Mouse (Mus musculus) adrenal gland (tissue): ENCODE measurements around the gene Fut11.
"Not testable (repeated sequence)": the region's sequence is repeated elsewhere in the genome, so short reads cannot be mapped to it uniquely, and the experiment has no call there.

Source experiments
- intact Hi-C: fragments of 180-260 bp; cut with DNase I; formaldehyde crosslinking; loops from one replicate; pipeline ENCODE4 v1.15.1; 2025

Gene Fut11

DNA sequence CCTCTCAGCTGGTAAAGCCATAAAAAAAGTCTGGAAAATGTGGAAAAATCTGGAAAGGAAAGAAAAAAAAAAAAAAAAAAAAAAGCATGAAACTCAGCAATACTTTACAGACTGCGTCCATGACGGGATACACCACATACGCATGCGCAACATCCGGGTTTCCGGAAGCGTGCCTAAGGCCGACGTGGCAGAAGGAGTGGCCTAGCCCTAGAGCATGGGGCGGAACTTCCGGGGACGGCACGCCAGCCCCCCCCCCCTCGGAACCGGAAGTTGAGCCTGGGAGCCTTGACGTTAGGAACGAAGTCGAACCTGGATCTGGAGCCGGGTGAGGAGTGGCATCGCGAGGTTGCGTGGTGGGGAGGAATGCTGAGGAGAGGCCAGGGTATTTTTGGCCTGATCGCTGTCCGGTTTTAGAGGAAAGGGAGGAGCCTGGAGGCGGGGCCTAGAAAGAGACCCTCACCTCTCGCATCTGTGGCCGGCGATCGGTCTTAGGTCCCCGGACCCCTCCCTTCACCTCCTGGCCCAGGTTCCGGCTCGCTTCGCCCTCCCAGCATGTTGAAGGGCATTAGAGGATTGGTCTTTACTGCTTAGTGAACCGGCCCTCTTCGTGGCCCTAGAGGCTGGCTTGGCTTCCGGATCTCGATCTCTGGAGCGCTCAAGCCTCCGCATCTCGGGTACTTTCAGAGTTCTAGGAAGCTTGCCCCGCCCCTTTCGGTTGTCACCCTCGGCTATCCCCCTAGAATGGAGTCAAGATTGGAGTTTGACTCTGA, 20.5 kb upstream of the Fut11 start, which contains the start of gene Sec24c:
Gene Sec24c (plus strand): TSS at position 245 of the 770 bp plus-strand sequence.
- intact Hi-C loops: no loop called here

- intact Hi-C loops: no loop called here
Measured at GRCm38 (mm10) chr14:20677906-20678305, 16.9 kb upstream of the Fut11 start.

GRCm38 (mm10) chr14:20681742-20682141, 13.0 kb upstream of the Fut11 start:
- intact Hi-C loops: no loop called here

DNA sequence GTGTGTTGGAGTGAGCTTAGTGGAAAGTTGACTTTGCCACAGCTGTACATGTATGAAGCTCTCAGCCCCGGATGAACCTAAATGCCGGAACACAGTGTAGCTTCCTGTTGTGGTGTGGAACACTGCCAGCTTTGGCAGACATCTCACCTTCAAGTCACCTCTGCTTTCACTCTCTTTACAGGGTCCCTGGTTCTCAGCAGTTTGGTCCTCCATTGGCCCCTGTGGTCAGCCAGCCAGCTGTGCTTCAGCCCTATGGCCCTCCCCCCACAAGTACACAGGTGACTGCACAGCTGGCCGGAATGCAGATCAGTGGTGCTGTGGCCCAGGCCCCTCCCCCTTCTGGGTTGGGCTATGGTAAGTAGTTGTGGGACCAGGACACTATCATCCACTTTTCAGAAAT, 12.3 kb upstream of the Fut11 start:
- intact Hi-C loops: no loop called here

- intact Hi-C loops: no loop called here
Measured at GRCm38 (mm10) chr14:20686576-20686975, 8.2 kb upstream of the Fut11 start.

DNA sequence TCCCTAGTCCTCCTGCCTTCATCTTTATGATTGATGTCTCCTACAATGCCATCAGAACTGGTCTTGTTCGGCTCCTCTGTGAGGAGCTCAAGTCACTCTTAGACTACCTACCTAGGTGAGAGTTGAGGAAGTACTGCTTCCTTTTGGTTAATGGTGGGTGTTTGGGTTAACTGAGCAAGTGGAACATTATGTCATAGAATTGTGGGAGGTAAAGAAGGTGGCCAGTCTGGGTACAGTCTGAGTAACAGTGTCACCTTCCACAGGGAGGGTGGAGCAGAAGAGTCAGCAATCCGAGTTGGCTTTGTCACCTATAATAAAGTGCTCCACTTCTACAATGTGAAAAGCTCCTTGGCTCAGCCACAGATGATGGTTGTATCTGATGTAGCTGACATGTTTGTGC, 5.8 kb upstream of the Fut11 start:
- intact Hi-C loops: no loop called here

DNA sequence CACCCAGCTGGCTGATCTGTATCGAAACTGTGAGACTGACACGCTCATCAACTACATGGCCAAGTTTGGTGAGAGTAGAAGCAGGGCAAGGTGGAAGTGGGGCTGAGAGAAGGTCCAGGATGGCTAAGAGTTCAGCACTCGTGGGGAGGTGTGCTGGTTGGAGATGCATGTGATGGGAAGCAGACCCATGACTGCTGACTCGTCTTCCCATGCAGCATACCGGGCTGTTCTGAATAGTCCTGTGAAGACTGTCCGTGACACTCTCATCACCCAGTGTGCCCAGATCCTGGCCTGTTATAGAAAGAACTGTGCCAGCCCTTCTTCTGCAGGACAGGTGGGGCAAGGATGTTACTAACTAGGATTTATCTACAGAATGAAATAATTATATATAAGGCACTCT, 3.0 kb upstream of the Fut11 start:
- intact Hi-C loops: no loop called here

- intact Hi-C loops: no loop called here
Measured at GRCm38 (mm10) chr14:20693589-20694101, 1.1 kb upstream of the Fut11 start.

DNA sequence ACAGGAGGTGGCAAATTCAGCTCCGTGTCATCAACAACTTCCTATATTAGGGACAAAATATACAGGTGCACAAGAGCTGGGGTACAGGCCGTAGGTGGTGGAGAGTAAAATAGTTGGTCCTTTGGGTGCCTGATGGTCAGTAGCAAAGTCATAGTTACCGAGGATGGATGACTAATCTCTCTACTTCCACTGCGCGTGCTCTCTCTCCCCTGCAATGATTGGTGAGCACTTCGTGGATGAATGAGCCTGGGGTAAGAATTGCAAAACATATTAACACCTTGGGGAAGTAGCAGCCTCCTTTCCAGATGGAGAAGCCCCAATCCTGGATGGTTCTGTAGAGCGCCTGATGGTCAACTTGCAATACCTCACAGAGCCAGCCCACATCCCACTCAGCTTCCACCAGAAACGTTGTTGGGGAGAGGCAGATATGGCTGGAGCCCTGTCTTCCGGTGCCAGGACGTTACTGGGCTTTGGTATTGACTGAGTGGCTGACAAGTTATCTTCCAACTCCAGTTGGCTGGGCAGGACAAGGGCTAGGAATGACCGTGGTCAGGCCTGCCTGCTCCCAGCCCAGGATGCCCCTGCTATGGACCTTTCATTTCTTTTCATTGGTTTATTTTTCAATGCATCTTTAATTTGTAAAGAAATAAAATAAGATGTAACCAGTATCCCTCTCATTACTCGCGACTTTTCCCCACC, 434 bp upstream of the Fut11 start:
- intact Hi-C loops: no loop called here

DNA sequence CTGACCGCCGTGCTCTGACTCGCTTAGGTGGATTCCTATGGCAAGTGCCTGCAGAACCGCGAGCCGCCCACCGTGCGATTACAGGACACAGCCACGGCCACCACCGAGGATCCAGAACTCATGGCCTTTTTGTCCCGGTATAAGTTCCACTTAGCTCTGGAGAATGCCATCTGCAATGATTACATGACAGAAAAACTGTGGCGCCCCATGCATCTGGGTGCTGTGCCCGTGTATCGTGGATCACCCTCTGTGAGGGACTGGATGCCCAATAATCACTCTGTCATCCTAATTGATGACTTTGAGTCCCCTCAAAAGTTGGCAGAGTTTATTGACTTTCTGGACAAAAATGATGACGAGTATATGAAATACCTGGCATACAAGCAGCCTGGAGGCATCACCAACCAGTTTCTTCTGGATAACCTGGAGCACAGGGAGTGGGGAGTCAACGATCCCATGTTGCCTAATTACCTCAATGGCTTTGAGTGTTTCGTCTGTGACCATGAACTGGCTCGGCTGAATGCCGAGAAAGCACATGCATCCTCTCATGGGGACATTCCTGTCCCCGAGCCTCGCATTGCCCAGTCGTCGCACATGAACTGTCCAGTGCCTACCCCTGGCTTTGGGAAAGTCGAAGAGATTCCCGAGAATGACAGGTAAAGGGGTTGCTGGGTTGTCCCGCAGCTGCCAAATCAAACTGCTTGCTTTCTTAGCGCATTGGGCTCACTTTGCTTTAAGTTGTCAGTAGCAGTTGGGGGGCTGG, 1.2 kb downstream of the Fut11 start:
- intact Hi-C loops: no loop called here

DNA sequence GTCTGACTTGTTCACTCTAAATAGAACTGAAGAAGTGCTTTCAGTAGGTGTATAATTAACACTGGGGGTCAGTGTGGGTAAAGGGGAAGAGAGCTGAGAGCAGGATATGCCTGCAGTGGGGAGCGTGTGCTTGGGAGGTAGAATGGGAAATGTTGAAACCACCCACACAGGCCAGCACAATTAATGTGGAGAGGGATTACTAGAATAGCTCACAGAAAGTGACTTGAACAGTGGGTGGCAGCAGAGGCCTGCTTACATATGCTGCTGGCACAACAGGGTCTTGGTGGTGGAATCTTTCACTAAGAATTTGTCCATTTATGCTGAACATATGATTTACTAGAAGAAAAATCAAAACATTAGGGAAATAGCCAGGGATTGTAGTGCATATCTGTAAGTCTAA, 2.2 kb downstream of the Fut11 start:
- intact Hi-C loops: no loop called here

- intact Hi-C loops: no loop called here
Measured at GRCm38 (mm10) chr14:20698515-20698914, 3.7 kb downstream of the Fut11 start.

GRCm38 (mm10) chr14:20700362-20700761, 5.6 kb downstream of the Fut11 start:
- intact Hi-C loops: no loop called here

DNA sequence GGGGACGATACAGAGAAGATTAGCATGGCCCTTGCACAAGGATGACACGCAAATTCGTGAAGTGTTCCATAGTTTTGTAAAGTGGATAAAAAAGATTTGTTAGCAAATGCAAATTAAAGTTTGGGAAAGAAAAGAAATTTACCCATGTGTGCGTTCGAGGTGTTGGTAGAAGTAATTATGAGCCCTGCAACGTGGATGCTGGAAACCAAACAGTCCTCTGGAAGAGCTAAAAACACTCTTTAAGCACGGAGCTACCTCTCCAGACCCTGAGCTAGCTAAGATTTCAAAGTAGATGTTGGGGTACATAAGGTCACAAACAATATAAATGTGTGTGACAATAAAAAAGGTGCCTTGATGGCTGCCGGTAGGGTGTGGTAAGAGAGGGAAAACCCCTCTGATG, 6.8 kb downstream of the Fut11 start:
- intact Hi-C loops: no loop called here

DNA sequence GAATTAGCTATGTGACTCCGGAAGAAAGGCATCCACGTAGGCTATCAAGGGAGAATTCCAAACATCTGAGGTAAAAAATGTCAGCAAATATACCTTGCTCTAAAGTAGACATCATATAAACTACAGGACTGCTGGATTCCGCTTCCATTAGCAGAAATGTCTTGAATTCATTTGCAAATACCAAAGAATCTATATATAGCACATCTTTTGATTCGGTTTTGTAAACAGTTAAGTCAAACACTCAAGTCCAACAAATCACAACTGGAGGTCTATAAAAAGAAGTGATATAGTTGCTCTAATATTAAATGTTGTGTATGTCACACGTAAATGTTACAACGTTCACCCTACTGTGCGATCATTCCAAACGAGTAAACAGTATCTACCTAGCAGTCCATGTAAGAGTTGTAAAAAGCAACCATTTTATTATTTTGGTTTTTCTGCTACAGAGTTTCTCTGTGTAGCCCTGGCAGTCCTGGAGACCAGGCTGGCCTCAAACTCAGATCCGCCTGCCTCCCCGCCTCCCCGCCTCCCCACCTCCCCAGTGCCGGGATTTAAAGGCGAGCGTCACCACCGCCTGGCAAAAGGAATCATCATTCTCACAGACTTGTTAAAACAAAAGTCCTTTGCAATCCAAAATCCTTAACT, 7.5 kb downstream of the Fut11 start:
- intact Hi-C loops: no loop called here

DNA sequence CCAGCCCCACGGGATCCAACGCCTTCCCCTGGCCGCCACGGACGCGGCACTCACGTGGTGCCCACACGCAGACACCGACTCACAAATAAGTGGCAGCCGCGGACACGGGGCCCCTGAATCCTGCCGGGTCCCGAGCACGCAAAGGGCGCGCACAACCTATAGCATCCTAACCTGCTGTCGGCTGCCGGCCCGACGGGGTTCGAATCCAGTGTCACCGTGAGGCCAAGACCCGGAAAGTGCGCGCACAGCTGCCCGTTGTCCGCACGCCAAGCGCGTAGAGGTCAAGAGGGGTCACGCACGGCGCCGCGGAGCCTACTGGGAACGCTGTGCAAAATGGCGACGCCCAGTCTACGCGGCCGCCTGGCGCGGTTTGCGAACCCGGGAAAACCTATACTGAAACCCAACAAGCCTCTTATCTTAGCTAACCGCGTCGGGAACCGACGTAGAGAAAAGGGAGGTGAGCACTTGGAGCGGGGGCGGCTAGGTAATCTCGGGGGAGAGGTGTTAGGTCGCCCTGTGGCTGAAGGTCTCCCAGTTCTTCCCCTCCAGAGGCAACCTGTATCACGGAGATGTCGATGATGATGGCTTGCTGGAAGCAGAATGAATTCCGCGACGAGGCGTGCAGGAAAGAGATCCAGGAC, 8.1 kb downstream of the Fut11 start, which contains the start of gene Chchd1:
Gene Chchd1 (plus strand): TSS at position 266 of the 641 bp plus-strand sequence.
- intact Hi-C loops: no loop called here

DNA sequence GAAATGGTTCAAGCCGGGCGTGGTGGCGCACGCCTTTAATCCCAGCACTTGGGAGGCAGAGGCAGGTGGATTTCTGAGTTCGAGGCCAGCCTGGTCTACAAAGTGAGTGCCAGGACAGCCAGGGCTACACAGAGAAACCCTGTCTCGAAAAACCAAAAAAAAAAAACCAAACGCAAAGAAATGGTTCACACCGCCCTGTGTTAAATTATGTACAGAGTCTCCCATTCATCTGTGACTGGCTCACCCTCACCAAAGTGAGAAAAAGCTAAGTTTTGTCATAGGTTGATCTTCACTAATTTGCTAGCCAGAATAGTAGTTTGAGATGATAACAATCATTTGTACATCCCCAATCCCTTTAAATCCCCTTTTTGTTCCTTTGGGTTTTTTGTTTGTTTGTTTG, 8.7 kb downstream of the Fut11 start:
- intact Hi-C loops: not testable (repeated sequence)

DNA sequence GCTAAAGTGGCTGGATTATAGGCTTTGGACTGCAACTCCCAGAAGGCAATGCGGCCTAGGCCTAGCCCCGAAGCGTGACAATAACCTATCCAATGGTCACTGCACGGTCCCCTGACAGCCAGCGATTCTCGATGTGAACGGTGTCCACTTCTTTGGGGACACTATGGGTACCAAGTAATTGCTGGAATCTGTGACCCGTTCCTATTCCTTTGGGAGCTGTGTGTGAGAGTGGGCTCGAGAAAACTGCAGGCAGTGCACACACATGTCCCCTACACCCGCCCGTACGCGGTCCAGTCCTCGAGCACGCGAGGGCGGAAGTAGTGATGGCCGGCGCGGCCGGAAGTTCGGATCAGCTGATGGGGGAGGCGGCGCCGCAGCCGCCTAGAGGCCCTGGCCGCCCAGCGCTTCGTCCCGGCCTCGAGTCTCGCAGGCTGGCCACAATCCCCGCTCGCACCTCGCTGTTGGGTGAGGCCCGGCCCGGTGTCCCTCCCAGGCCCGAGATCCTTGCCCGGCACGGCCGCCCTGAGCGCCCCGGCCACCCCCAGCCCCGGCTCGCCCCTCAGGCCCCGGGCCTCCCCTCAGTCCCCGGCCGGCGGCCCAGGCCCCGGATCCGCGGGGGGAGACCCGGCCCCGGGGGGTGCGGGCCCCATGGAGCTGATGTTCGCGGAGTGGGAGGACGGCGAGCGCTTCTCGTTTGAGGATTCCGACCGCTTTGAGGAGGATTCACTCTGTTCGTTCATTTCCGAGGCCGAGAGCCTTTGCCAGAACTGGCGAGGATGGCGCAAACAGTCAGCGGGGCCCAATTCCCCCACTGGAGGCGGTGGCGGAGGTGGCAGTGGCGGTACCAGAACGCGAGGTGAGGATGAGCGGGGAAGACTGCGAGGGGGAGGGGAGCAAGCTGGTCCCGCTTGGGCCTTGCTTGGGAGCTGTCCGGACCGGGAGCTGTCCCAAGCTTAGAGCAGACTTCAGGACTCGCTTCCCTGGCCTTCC, 12.7 kb downstream of the Fut11 start, which contains the start of gene Zswim8:
Gene Zswim8 (plus strand): TSS at position 352 of the 990 bp plus-strand sequence.
- intact Hi-C loops: no loop called here

- intact Hi-C loops: no loop called here
Measured at GRCm38 (mm10) chr14:20708239-20708638, 13.5 kb downstream of the Fut11 start.
